Mouse (Mus musculus) cerebellum, adult 2 months (tissue): ENCODE results near the gene Kcnq2. TPM values are rescaled to one million over a fixed set of nuclear protein-coding genes. Genes with fewer than 3 reads are reported as not detected.
A peak's percentile ranks its signal among the peaks of the same experiment; 100 is the strongest.

Experiments
- DNase-seq, 2 experiments: peaks; one replicate each; pipeline ENCODE4 v3.0.0; 2021
- H3K27ac ChIP-seq: fragments of 200-500 bp; 2 replicates; pipeline ENCODE4 v1.5.1; 2012; ENCODE audit warnings: low read length, control low read depth, inconsistent platforms; ENCODE audit not compliant: insufficient read depth
- H3K27me3 ChIP-seq: fragments of 200-500 bp; 2 replicates; pipeline ENCODE4 v1.6.1; 2012; ENCODE audit warnings: inconsistent platforms, mild to moderate bottlenecking, low read length, moderate library complexity; ENCODE audit not compliant: control insufficient read depth, insufficient read depth
- H3K4me1 ChIP-seq: fragments of 200-500 bp; 2 replicates; pipeline ENCODE4 v1.6.1; 2011; ENCODE audit warnings: low read length; ENCODE audit not compliant: control insufficient read depth, insufficient read depth
- H3K4me3 ChIP-seq: fragments of 200-500 bp; replicated peaks from 2 replicates; pipeline ENCODE3; 2011; ENCODE audit warnings: mild to moderate bottlenecking, low read depth, low read length, control low read depth; ENCODE audit not compliant: insufficient read depth
- CTCF ChIP-seq: fragments of 200-500 bp; IDR thresholded peaks from 2 replicates; pipeline ENCODE4 v1.5.1; 2011; ENCODE audit warnings: low read depth, mild to moderate bottlenecking, control low read depth, low read length, moderate library complexity, borderline replicate concordance; ENCODE audit not compliant: insufficient read depth
- POLR2A ChIP-seq: fragments of 200-500 bp; IDR thresholded peaks from 2 replicates; pipeline ENCODE4 v1.6.1; 2011; ENCODE audit warnings: low read length, control low read depth, borderline replicate concordance; ENCODE audit not compliant: insufficient read depth
- WGBS: fragments of 180-500 bp; shearing (Covaris S2); methylation state at CpG from one replicate; pipeline ENCODE4 v1.1.7; 2018; 5-methylcytosine and 5-hydroxymethylcytosine counted together
- polyA plus RNA-seq: library from polyadenylated mRNA; depleted of rRNA; stranded (reverse); fragments of >200 nt; gene quantifications from 2 replicates; pipeline ENCODE4 v1.2.3, GENCODE M21; 2012

The Kcnq2 gene
- polyA plus RNA-seq, 1 experiment, result 115 TPM

GRCm38 (mm10) chr2:181042376-181042775 is 92.7 kb downstream of the Kcnq2 start:
- H3K27ac ChIP-seq, result no peak overlapping the region
- no peaks in the 10 kb centered on the region for H3K27me3 ChIP-seq
- DNase-seq, result no peak

DNA sequence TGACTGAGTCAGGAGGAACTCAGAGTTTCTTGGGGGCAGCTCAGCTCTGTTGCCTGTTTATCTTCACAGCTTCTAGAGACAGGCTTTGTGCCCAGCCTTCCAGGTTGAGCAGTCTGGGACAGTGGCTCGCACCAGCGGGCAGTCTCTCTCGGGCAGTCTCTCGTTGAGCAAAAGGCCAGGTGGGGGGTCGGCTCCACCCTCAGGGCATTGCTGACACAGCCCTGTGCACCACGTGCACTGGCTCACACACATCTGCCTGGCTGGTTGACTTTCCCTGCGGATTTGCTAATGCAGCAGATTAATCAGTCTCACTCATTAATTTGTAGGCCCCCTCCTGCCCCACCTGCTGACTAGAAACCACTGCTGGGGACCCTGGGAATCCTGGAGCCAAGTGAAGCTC is 93.2 kb downstream of the Kcnq2 start:
- Histone ChIP-seq H3K27me3 (no peaks in the 10 kb centered on the region), H3K4me1 (peaks cover 3% of the 10 kb centered on the region; the same call in 1 of the 2 replicates), H3K4me3 (no peak overlapping the region), H3K27ac (no peak overlapping the region)
- no peak for DNase-seq
- WGBS, result 56% methylated on average over 7 of the region's 7 CpGs
- TF ChIP-seq CTCF (no peak), POLR2A (no peak)

More at GRCm38 (mm10) chr2:181042376-181042775, 92.7 kb downstream of the Kcnq2 start:
- no peak for TF ChIP-seq CTCF
- TF ChIP-seq POLR2A, result no peak
- Histone ChIP-seq H3K4me1 (peaks cover 3% of the 10 kb centered on the region; the same call in 1 of the 2 replicates), H3K4me3 (no peak overlapping the region)

DNA sequence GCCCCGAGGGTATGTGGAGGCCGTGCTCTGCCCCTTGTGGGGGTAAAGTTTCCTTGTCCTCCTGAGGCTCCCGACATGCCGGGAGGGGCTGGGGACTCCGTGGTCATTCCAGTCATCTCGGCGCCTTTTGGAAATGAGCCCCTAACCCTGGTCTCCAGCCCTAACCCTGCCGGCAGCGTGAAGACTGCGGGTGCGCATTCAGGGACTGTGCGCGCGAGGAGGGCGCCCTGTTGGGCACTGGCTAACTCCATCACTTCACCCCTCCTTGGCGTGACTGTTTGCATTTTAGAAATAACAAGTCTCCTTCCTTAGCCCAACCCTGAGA is 95.8 kb downstream of the Kcnq2 start:
- Histone ChIP-seq H3K4me3 (peak overlapping the region; percentile 51), H3K27me3 (no peaks in the 10 kb centered on the region), H3K4me1 (peaks cover 3% of the 10 kb centered on the region; the same call in 1 of the 2 replicates), H3K27ac (no peak overlapping the region)
- peak in 1 of 2 experiments; percentile 23 for DNase-seq
- WGBS, result 2% methylated on average over 16 of the region's 16 CpGs
- TF ChIP-seq CTCF (no peak), POLR2A (no peak)

- DNase-seq, result peak; percentile 14 to 32
- 3% methylated on average over 62 of the region's 63 CpGs for WGBS
- Histone ChIP-seq H3K4me3 (peak overlapping the region; percentile 51), H3K27ac (no peak overlapping the region), H3K4me1 (peaks cover 3% of the 10 kb centered on the region; the same call in 1 of the 2 replicates), H3K27me3 (no peaks in the 10 kb centered on the region)
- TF ChIP-seq POLR2A (no peak), CTCF (no peak)
Measured at GRCm38 (mm10) chr2:181038644-181039355, 96.3 kb downstream of the Kcnq2 start.

DNA sequence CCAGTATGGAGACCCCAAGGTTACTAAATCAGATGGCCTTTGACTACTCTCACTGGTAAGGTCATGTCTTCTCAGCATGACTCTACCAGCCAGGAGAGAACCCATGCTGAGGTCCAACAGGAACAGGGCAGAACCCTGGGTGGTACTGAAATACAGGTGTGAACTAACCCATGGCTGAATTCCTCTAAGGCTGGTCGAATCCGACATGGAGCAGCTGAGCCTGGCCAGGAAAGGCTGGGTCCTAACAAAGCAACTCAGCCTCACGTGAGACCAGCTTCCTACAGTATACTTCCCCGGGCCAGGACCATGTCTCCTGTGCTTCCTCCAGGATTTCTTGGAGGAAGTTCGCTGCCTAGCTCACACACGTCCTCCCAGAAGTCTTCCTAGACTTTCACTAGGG is 98.5 kb downstream of the Kcnq2 start:
- 92% methylated on average over 6 of the region's 6 CpGs for WGBS
- Histone ChIP-seq H3K27ac (no peak overlapping the region), H3K27me3 (no peaks in the 10 kb centered on the region), H3K4me3 (no peak overlapping the region), H3K4me1 (peaks cover 13% of the 10 kb centered on the region)
- TF ChIP-seq POLR2A, result no peak
- TF ChIP-seq CTCF, result no peak
- no peak for DNase-seq

DNA sequence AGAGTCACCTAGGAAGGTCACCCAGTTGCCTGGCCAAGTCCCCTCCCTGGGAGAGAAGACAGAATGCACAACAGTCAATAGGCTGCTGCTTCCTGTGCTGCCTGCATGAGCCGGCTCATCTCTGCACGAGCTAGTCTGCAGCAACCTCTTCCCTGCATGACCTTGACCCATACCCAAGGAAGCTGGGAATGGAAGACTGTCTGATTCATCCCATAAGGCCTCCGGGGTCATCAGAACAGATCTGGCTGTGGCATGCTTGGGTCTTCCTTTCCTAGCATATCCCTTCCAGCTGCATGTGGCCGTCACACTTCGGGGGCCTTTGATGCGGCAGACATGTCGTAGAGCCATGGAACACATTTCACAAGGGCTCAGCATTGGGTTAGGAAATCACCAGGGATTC is 99.9 kb downstream of the Kcnq2 start:
- peaks cover 13% of the 10 kb centered on the region for H3K4me1 ChIP-seq
- DNase-seq, result no peak
- no peaks in the 10 kb centered on the region for H3K27me3 ChIP-seq
- no peak overlapping the region for H3K4me3 ChIP-seq
- H3K27ac ChIP-seq, result no peak overlapping the region
- WGBS, result 90% methylated on average over 7 of the region's 7 CpGs
- TF ChIP-seq POLR2A (no peak), CTCF (no peak)

DNA sequence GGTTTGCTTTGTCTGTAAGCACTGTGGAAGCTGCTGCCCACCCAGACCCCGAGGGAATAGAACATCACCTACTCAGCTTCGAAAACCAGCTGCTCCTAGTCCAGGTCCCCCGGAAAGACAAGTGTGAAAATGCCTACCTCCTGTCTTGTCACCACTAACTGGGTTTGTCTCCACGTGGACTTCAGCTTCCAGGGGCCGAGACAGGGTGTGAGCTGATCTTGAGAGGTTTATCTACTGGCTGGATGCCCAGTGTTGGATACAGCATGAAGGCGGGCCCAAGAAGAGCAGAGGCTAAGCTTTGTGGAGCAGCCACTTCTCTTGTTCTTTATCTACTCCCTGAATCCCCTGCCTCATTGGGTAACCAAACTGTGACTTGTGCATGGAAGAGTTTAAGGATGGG is 101.8 kb downstream of the Kcnq2 start:
- no peak for TF ChIP-seq POLR2A
- no peak for TF ChIP-seq CTCF
- WGBS, result 58% methylated on average over 6 of the region's 6 CpGs
- Histone ChIP-seq H3K27ac (no peak overlapping the region), H3K4me3 (no peak overlapping the region), H3K4me1 (peaks cover 10% of the 10 kb centered on the region; the same call in 1 of the 2 replicates), H3K27me3 (no peaks in the 10 kb centered on the region)
- no peak for DNase-seq

DNA sequence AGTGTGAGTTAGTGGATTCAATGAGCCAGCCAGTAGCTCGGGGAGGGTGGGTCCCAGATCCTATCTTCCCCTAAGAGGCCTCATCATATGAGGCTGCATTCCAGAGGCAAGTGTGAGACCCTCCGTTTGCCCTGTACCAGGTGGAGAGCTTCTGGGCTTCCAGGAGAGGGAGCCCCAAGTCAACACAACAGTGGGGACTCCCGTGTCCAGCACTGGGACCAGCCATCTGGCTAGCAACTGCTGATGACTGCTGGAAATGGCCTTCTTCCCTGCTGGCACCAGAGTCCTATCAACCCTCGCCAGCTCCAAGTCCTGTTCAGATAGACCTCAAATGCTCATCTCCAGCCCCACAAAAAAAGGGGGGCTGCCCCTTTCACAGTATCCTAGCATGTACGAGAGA is 102.7 kb downstream of the Kcnq2 start:
- DNase-seq, result peak; percentile 69 to 83
- Histone ChIP-seq H3K4me3 (no peak overlapping the region), H3K4me1 (peaks cover 10% of the 10 kb centered on the region; the same call in 1 of the 2 replicates), H3K27me3 (no peaks in the 10 kb centered on the region), H3K27ac (no peak overlapping the region)
- TF ChIP-seq POLR2A, result no peak
- peak; percentile 90 for TF ChIP-seq CTCF
- WGBS, result 31% methylated on average over 5 of the region's 5 CpGs
